Mouse (Mus musculus) forelimb bud, embryonic 11.5 days (tissue): Measurements from ENCODE around the gene Cep131.

Source experiments
- DNase-seq: peaks from one replicate; pipeline ENCODE4 v3.0.0-alpha.2; 2012; ENCODE audit warnings: low read depth, low spot score

Cep131 gene

DNA sequence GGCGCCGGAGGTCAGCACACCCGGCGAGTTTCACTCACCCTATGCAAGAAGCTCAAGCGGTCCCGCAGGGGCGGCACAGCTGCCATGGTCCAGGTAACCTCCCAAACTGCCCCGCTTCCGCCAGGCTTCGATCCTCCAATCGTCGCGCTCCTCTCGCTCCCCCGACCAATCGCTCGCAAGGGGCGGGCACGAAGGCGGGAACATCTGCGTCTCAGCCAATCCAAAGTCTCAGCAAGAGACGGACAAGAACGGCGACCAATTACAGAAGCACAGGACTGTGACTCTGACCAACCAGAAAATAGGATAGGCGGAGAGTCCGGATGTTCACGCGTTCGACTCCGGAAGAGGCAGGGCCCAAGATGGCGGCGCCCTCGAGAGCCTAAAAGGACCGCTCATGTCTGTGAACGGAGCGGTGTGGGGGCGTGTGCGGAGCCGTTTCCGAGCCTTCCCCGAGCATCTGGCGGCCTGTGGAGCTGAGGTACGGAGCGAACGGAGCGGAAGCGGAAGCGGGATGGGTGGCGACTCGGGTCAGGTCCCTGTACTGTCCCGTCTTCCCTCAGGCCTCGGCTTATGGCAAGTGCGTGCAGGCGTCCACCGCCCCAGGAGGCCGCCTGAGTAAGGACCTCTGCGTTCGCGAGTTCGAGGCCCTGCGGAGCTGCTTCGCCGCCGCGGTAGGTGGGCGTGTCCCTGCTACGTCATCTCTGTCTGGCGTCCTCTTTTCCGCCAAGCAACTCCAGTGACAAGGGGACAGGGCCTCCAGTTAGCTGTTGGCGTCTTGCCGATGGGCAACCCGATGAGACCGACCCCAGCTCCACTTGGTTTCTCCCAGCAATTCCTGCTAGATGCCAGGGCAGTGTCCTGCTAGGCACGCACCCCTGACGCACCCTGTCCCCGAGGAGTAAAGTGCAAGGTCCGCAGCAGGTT is 12.2 kb upstream of the Cep131 start, which contains the start of the genes Tepsin and Ndufaf8:
TSS of gene Tepsin (minus strand) at position 144 of the 924 bp plus-strand sequence.
TSS of gene Ndufaf8 (plus strand) at position 341 of the 924 bp plus-strand sequence.
- DNase-seq: peak; percentile 99

DNA sequence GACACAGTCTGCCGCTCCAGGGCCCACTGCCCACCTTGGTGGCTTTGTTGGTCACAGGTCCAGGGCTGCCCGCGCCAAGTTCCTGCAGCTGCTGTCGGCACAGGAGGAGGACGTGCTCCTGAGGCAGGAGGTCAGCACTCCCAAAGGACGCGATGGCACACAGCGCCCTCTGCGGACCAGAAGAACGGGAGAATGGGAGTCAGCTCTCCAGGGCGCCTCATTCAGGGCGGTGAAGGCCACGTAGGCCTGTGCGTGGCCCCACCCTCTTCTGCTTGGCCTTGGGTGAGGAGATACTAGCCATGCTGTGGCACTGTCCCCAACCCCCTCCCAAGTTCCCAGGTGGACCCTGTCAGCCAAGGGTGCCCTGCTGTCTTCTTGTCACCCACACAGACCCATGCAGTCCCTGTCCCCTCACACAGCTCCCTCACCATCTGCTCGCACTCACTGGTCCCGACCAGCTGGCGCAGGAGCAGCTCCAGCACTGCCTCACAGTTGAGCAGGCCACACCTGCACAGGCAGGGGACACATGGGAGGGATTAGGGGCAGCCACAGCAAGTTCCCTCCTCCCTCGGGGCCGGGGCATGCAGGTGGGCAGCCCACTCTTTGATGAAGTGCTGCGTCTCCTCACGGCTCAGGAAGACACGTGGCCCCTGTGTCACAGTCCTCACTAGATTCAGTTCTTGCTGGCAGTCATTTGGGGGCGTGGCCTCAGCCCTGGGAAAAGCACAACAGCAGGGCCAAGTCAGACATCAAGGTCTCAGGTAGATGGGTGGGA is 6.4 kb upstream of the Cep131 start:
- DNase-seq: no peak

- DNase-seq: no peak
These were observed 4.0 kb upstream of the Cep131 start for GRCm38 (mm10) chr11:120090661-120091060.

GRCm38 (mm10) chr11:120085891-120086627 is 568 bp downstream of the Cep131 start:
- DNase-seq: no peak

DNA sequence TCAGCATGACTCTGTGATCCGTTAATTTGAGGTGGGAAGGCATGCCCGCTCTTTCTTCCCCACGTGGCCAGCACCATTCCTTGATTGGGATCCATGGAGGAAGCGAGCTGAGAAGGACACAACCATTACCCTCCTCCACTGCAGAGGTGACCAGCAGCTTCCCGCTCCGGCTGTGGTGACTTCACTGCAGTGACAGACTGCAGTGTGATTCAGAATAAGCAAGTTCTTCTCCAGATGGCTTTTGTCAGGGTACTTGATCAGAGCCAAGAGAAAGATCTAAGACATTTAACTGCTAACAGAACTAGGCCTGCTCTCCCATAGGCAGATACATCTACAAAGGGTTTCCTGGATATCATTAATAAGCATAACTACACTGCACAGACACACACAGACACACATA is 6.3 kb downstream of the Cep131 start:
- no peak for DNase-seq

- no peak for DNase-seq
These were observed 10.4 kb downstream of the Cep131 start for GRCm38 (mm10) chr11:120076191-120076590.

- no peak for DNase-seq
These were observed 13.5 kb downstream of the Cep131 start for GRCm38 (mm10) chr11:120072986-120073647.

DNA sequence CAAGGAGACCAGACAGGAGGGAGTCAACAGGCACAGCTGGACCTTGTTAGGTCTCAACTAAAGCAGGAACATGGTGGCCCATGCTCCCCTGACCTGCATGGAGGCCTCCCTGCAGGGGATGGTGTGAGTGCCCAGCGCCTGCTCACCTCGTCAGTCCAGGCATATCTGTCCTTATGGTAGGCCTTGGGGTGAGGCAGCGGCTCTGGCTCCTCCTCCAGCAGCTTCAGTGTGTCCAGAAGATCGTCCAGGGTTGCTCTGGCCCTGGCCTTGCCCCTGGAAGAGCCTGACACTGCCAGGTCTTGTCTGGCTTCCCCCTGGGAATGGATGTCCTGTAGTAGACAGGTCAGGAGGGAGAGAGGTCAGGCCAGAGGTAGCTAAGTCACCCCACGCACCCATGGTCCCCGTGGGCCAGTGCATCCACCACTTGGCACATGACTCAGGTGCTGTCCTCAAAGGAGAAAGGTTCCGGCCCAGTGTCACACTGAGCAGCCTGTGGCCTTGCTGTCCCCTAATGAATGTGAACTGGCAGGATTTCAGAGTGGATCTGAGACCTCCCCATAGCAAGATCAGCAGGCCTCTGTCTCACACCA is 14.8 kb downstream of the Cep131 start:
- DNase-seq: no peak

GRCm38 (mm10) chr11:120071065-120071464 is 15.6 kb downstream of the Cep131 start:
- DNase-seq: no peak

DNA sequence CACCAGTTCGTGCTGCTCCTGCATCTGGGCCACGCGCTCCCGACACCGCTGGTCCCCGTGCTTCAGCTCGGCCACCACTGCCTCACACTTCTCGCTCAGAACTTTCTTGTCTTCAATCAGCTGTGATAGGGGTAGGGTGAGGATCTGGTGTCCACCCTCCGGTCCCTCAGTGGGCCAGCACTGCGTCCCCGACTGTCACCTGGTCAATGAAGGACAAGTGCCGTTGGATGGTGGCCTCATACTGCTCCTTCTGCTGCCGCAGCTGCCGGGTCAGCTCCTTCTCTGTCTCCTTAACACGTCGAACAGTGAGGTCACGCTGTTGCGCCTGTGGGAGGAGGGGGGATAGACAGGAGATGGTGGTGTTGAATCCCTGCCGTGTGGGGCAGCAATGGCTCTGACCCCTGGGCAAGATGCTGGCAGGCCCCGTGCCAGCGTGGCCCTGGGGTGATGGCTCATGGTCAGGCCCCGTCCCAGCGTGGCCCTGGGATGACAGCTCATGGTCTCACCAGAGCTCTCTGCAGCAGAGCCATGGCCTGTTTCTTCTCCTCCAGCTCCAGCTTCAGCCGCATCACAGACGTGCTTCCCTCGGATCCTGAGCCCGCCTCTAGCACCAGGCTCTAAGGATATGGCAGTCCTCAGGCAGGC is 16.2 kb downstream of the Cep131 start:
- no peak for DNase-seq

DNA sequence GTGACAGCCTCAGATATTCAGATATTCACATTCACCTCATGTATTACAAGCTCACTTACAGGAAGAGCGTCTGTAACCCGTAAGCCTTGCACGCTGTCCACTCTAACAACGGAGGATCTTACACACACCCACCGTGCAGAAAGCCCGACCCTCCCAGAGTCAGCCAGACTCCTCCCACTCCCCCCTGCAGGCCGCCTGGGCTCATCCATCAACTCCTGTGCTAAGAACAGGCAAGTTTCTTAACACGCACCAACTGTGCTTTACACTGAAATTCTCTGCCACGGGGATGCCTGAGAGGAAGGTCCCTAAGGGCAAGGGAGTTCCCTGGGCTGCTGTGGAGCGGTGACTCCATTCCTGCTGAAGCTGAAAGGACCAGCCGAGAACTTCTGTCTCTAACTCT is 17.4 kb downstream of the Cep131 start:
- no peak for DNase-seq

GRCm38 (mm10) chr11:120067834-120068233 is 18.8 kb downstream of the Cep131 start:
- DNase-seq: no peak

DNA sequence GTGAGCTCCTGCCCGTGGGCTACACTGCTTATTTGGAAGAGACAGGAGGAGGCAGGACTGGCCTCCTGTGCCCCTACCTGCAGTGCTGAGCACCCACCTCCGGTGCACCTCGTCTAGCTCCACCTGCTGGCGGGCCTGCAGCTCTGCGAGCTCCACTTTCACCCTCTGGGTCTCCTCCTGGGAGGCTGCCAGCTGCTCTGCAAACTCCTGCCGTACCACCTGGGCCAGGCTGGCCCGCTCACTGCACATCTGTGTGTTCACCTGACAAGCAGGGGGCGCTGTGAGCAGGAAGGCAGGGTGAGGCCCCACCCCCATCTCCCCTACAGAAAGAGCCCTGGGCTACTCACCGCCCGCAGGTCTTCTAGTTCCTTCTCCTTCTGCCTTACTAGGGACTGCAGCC is 21.3 kb downstream of the Cep131 start:
- DNase-seq: no peak

GRCm38 (mm10) chr11:120064668-120065040 is 22.0 kb downstream of the Cep131 start:
- no peak for DNase-seq

DNA sequence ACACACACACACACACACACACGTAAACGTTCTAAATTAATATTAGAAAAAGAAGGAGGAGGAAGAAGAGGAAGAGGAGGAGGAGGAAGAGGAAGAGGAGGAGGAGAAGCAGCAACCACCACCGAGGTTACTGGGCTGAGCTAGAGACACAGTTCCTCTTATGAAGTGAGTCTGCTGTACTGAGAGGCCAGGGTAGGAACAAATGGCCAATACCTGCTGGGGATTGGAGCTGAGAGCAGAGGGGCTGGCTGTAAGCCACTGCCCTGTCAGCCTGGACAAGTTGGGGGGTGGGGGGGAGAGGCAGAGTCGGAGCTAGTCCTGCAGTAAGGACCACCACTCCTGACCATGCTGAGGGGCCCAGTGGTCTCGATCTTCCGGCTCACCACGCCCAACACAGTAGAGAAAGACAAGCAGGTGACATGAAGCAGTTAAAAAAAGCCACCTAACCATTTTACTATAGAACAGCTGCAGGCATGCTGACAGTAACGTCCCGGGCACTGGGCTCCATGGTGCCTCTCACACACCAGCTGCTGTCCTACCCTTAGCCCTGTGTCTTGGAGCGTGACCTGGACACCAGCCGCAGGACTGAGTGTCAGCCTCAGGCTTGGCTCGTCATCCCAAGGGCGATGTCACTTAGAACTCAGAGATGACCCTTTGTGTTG is 22.5 kb downstream of the Cep131 start:
- DNase-seq: no peak

GRCm38 (mm10) chr11:120063326-120063725 is 23.3 kb downstream of the Cep131 start:
- DNase-seq: no peak

DNA sequence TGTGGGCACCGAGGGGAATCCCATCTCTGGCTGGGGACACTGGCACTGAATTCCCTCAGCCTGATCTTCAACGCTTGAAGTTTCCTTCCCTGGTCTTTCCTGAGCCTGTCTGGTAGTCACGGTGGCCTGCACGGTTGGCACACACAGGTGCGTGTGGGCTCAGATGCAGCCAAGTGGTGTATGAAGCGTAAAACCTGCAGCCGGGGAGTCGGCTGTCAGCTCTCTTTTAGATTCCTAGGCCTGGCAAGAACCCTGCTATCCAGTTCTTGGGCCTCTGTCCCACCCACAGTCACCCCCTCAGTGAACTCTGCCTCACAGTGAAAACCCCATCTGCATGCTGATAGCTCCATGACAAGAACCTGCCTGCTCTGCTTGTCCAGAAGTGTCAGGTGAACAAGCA is 26.0 kb downstream of the Cep131 start:
- DNase-seq: no peak

DNA sequence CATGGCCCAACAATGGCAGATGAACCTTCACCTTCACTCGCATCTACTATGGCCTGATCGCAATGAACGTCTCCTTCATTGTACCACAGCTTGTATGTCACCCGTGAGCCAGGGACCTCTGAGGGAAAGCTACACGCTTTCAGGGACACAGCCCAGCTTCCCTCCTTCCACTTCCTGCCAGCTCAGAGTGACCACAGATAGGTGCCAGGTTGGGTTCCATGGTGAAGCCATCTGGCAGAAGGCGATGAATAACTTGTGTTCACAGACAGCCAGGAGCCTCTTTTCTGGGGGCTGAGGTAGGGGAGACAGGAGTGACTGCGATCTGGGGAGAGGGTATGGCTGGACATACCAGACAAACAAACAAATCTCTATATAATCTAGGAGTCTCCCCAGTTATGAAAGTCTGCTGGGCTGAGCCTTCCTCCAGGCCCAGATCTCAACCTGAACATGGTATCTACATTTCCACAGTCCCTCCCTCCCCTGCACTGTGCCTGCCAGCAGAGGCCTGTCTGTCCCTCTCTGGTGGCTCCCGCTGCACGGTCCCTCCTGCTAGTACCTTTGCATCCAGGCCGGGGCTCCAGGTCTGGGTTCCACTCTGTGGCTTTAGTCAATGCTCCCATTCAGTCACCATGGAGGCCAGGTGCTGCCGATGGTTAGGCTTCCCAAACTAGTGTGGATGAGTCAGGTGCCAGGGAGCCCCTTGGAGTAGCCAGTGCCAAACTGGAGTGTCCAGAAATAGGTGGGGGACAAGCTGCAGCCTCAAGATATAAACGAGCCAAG is 30.5 kb downstream of the Cep131 start:
- no peak for DNase-seq

GRCm38 (mm10) chr11:120053846-120054245 is 32.8 kb downstream of the Cep131 start:
- no peak for DNase-seq
